Mouse (Mus musculus) layer of hippocampus, postnatal 14 days (tissue): ENCODE results near the gene Ybey. TPM values are rescaled to one million over a fixed set of nuclear protein-coding genes. Genes with fewer than 3 reads are reported as not detected.
A peak's percentile ranks its signal among the peaks of the same experiment; 100 is the strongest.

ENCODE experiments used
- DNase-seq, 2 experiments: peaks; one replicate each; pipeline ENCODE4 v3.0.0; 2021 to 2022; ENCODE audit warnings: low spot score in 2 of 2, mixed read lengths in 1 of 2
- long read RNA-seq, 2 experiments: library from polyadenylated mRNA; stranded (forward); transcript quantifications; one replicate each; pipeline ENCODE4 v2.0.0; 2021
- total RNA-seq, 2 experiments: library from RNA; stranded (reverse); gene quantifications; 2 replicates each; pipeline ENCODE4 v1.2.3; 2021

Ybey gene
- total RNA-seq, result 1 to 10 TPM; 3.4 to 3.8 TPM
- long read RNA-seq, experiment 1, full-length matches to known transcripts, result 4 of 7 reads
- long read RNA-seq, experiment 1, partial matches to known transcripts, result 1 of 7 reads
- long read RNA-seq, experiment 1, other reads (novel, unspliced or antisense), result 2 of 7 reads
- long read RNA-seq, experiment 2, full-length matches to known transcripts, result 5 of 8 reads
- long read RNA-seq, experiment 2, partial matches to known transcripts, result 0 of 8 reads
- long read RNA-seq, experiment 2, other reads (novel, unspliced or antisense), result 3 of 8 reads

- peak; percentile 88 to 91 for DNase-seq
Observed at GRCm38 (mm10) chr10:76468203-76469162, at the start of gene Ybey, which contains the start of gene Mcm3ap. Gene Ybey, minus strand, starts transcription at chr10:76469114. Gene Mcm3ap, plus strand, starts transcription at chr10:76468927.

DNA sequence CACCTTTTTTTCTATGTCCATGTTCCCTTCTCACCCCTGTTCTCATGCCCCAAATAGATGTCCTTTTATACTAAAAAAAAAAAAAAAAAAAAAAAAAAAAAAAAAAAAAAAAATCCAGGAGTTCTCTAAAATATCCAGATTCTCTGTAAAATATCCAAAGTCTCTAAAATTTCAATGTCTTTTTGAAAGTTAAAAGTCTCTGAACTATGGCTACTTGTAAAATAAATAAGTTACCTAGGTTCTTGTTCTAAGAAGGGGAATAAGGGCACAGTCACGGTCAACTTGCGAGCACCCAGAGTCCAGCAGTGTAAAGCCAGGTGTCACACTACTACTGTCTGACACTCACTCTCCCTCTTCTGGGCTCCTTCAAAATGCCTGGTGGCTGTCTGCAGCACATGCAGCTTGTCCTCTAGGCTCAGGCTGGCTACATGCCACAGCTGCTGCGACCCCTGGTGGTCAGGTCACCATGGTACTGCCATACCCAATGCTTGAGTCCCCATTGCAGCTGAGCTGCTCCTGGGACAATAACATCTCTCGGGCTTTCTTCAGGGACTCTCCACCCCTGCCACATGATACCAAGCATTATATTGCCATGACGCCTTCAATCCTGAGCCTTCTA lies 44.2 kb upstream of the Ybey start:
- peak; percentile 41 to 51 for DNase-seq

- no peak for DNase-seq
Observed at GRCm38 (mm10) chr10:76505865-76506264, 37.0 kb upstream of the Ybey start.

GRCm38 (mm10) chr10:76504271-76504943 lies 35.5 kb upstream of the Ybey start:
- DNase-seq, result no peak

GRCm38 (mm10) chr10:76497522-76497921 lies 28.6 kb upstream of the Ybey start:
- DNase-seq, result no peak

DNA sequence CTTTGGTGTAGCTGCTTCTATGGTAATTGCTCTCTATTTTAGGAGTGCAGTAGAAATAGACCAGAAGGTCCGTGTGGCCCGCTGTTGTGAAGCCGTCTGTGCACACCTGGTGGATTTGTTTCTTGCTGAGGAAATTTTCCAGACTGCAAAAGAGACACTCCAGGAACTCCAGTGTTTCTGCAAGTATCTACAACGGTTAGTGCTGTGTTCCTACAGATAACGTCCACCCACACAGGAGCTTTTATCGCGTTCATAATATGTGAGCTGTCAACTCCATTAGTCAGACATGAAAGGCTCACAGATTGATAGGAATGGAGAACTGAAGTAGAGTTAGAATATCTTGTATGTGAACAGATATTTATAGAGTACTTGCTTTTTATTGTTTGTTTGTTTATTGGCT lies 27.5 kb upstream of the Ybey start:
- DNase-seq, result peak in 1 of 2 experiments; percentile 6

DNA sequence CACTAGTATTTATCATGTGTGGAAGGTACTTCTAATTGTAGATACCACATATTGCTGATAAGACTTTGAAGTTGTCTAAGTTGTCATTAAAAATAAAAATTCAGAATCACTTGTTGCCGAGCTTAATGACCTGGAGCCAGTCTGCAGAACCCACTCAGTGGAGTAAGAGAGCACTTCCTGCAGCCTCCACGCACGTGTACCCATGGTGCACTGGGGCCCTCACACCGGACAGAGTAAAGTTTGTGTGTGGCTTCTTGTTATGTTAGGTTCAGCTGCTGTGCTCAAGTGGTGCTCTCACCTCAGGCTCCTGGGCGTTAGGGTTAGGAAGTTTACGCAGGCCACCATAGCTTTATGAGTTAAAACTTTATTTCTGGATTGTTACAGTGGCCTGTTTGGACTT lies 26.6 kb upstream of the Ybey start:
- DNase-seq, result no peak

DNA sequence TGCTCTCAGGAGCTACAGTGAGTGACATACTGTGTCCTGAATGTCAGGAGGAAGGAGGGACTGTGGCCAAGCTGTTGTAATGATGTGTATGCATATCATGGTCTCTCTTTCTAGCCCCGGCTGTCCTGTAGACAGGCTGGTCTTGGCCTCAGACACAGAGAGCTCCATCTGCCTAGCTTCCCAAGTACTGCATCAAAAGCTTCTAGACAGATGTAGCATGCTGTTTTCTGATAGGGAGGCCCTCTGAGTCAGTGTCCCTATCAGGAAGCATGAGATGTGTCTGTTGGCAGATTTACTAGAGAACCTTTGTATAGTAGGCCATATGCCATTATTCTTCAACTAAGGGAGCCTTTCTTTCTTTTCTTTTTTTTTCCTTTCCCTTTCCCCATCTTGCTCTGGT lies 24.6 kb upstream of the Ybey start:
- DNase-seq, result no peak

DNA sequence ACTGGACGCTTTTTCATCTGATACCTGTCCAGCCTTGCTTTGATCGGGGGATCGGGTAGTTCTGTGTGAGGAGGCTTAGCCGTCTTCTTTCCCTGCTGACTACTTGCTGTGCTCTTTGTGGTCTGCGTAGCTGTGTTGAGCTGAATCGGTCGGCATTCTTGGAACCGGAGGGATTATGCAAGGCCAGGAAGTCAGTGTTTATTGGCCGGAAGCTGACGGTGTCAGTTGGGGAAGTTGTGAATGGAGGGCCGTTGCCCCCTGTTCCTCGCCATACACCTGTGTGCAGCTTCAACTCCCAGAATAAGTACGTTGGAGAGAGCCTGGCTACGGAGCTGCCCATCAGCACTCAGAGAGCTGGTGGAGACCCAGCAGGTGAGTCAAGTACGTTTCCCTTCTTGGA lies 20.3 kb upstream of the Ybey start:
- no peak for DNase-seq

DNA sequence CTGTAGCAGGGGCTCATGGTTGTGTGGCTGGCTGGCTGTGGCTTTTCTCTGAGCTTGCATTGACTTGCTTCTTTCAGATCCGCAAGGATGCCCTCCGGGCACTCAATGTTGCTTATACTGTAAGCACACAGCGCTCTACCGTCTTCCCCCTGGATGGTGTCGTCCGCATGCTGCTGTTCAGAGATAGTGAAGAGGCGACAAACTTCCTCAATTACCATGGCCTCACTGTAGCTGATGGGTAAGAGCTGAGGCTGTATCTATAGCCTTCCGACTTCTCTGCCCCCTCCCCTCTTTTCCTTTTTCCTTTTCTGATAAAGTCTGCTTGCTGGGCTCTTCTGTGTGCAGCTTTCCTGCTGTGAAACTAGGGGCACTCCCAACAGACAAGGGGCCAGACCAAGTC lies 19.4 kb upstream of the Ybey start:
- DNase-seq, result no peak

- DNase-seq, result no peak
Observed at GRCm38 (mm10) chr10:76486302-76486701, 17.4 kb upstream of the Ybey start.

GRCm38 (mm10) chr10:76481480-76481879 lies 12.6 kb upstream of the Ybey start:
- DNase-seq, result no peak

DNA sequence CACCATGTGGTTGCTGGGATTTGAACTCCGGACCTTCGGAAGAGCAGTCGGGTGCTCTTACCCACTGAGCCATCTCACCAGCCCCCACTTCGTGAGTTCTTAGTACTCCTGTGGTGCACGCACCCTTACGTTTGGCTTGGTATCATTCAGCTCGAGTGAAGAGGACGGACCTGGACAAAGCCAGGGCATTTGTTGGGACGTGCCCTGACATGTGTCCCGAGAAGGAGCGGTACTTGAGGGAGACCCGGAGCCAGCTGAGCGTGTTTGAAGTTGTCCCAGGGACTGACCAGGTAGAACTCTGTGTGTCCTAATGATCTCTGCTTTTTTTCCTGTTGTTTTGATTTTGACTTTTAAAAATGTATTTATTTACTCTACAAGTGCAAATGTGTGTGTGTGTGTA lies 11.9 kb upstream of the Ybey start:
- DNase-seq, result no peak

GRCm38 (mm10) chr10:76473759-76474158 lies 4.8 kb upstream of the Ybey start:
- no peak for DNase-seq

DNA sequence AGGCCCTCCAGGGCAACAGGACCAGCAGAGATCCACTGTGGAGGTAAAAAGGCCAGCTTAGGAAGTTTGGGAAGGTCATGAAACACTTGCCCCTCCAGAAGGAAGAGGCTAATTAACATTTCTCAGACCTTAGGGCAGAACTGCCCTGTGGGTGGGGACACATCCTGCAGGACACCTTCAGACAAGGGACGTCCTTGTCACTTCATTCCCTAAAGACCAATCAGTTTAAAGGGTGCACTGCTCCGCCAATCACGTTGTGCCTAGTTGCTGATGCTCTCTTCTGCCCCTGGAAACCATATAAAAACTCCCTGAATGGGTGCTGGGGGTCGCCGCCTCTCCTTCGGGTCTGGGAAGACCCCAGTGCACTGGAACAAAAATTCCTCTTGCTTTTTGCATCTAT lies 6.2 kb downstream of the Ybey start:
- no peak for DNase-seq

DNA sequence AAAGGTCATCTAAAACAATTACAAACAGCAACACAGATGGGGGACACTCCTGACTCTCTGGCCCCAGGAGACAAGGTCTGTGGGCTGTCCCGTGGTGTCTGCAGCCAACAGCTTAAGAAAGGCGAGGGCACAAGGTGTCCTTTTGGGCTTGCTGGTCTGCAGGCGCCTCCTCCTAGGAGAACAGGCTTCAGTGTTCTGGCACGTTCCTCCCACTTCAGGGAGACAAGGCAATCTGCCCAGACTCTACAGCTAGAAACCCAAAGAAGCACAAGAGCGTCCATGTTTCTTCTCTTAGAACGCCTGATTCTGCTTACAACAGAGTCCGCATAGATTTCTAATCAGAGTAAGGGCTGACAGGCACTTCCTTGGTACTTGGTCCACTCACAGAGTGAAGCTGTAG lies 6.6 kb downstream of the Ybey start:
- peak in 1 of 2 experiments; percentile 22 for DNase-seq

- no peak for DNase-seq
Observed at GRCm38 (mm10) chr10:76461255-76461654, 7.7 kb downstream of the Ybey start.

DNA sequence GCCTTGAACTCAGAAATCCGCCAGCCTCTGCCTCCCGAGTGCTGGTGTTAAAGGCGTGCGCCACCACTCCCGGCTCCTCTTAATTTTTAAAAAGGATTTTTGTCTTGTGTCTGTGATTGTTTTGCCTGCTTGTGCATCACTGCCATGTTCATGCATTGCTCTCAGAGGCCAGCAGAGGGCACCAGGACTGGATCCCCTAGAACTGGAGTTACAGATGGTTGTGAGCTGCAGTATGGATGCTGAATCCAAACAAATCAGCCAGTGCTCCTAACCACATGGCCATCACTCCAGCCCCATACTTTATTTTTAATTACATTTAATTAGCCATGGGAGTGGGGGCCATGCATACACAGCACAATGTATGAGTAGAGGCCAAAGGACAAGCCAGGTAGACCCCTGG lies 13.6 kb downstream of the Ybey start:
- DNase-seq, result peak; percentile 26 to 37

DNA sequence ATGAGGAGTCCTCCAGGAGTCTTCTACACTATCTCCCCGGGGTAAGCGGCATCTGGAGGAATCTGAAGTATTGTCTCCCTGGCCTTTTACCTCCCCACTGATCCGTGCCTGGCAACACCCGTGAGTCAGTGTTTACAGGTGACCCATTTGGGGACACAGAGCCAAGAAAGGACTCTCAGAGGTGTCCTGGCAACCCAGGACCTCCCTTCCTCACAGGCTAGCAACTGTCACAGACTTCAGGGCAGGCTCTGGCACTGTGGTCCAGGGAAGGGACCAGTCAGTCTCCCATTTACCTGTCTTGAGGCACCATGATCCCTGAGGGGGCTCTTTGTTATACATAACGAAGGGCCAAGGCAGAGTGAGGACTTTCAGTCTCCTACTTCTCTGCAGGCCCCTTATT lies 20.1 kb downstream of the Ybey start, which contains the start of gene 2610028H24Rik:
Gene 2610028H24Rik (plus strand): TSS at position 231 of the 400 bp plus-strand sequence.
- no peak for DNase-seq

GRCm38 (mm10) chr10:76447406-76448229 lies 21.3 kb downstream of the Ybey start:
- DNase-seq, result no peak
